Mouse (Mus musculus): ENCODE measurements around the gene Cbx7. TPM values are rescaled to one million over a fixed set of nuclear protein-coding genes. Genes with fewer than 3 reads are reported as not detected.
A peak's percentile ranks its signal among the peaks of the same experiment; 100 is the strongest.

Gene Cbx7
- polyA plus RNA-seq, 1 experiment from 2014 or later: 4.5 TPM

- 72% methylated on average over 2 of the region's 2 CpGs for whole genome bisulfite sequencing
- no peak for TF ChIP-seq CTCF (IDR thresholded peaks at IDR 0.05)
- TF ChIP-seq EP300 (IDR thresholded peaks at IDR 0.05): no peak
- Histone ChIP-seq H3K4me3 (ENCODE audit: low read depth, low read length) (no peak overlapping the region), H3K27ac (ENCODE audit: low read length) (peak overlapping the region; percentile 84; the same call in 1 of the 2 replicates), H3K9ac (replicated peaks; ENCODE audit: low read depth) (no peak overlapping the region), H3K27me3 (replicated peaks; ENCODE audit: insufficient read depth, low read length) (peaks cover 5% of the 10 kb centered on the region; the same call in 1 of the 2 replicates), H3K36me3 (ENCODE audit: insufficient read depth, low read length) (no peaks in the 10 kb centered on the region), H3K9me3 (ENCODE audit: low read length) (no peaks in the 10 kb centered on the region), H3K4me2 (replicated peaks; ENCODE audit: low read depth, low read length) (no peak overlapping the region), H3K4me1 (ENCODE audit: insufficient read depth, low read depth, low read length) (peaks cover 9% of the 10 kb centered on the region)
- no peak for ATAC-seq
- no peak for DNase-seq (ENCODE audit: low spot score)
Measured at GRCm38 (mm10) chr15:79928736-79929135, 42.2 kb downstream of the Cbx7 start.

GRCm38 (mm10) chr15:79928316-79928715, 42.6 kb downstream of the Cbx7 start:
- ATAC-seq (no peak), DNase-seq (ENCODE audit: low spot score) (no peak)
- H3K4me2 ChIP-seq (replicated peaks; ENCODE audit: low read depth, low read length): peak overlapping the region; percentile 65
- peak overlapping the region; percentile 60 for H3K9ac ChIP-seq (replicated peaks; ENCODE audit: low read depth)
- no peak for TF ChIP-seq EP300 (IDR thresholded peaks at IDR 0.05)
- no peak for TF ChIP-seq CTCF (IDR thresholded peaks at IDR 0.05)
- peaks cover 8% of the 10 kb centered on the region; the same call in 1 of the 2 replicates for H3K4me1 ChIP-seq (ENCODE audit: insufficient read depth, low read depth, low read length)
- peak overlapping the region; percentile 84 for H3K27ac ChIP-seq (ENCODE audit: low read length)
- no peaks in the 10 kb centered on the region for H3K9me3 ChIP-seq (ENCODE audit: low read length)
- H3K27me3 ChIP-seq (replicated peaks; ENCODE audit: insufficient read depth, low read length): peaks cover 2% of the 10 kb centered on the region; the same call in 1 of the 2 replicates
- H3K4me3 ChIP-seq (ENCODE audit: low read depth, low read length): peak overlapping the region; percentile 43; the same call in 1 of the 2 replicates
- H3K36me3 ChIP-seq (ENCODE audit: insufficient read depth, low read length): no peaks in the 10 kb centered on the region
- WGBS: 55% methylated on average over 3 of the region's 3 CpGs

GRCm38 (mm10) chr15:79927637-79928122, 43.2 kb downstream of the Cbx7 start:
- Histone ChIP-seq H3K4me1 (ENCODE audit: insufficient read depth, low read depth, low read length) (peaks cover 4% of the 10 kb centered on the region; the same call in 1 of the 2 replicates), H3K4me2 (replicated peaks; ENCODE audit: low read depth, low read length) (peak overlapping the region; percentile 65), H3K9me3 (ENCODE audit: low read length) (no peaks in the 10 kb centered on the region), H3K36me3 (ENCODE audit: insufficient read depth, low read length) (no peaks in the 10 kb centered on the region), H3K27ac (ENCODE audit: low read length) (peak overlapping the region; percentile 84), H3K9ac (replicated peaks; ENCODE audit: low read depth) (peak overlapping the region; percentile 60), H3K4me3 (ENCODE audit: low read depth, low read length) (peak overlapping the region; percentile 43), H3K27me3 (replicated peaks; ENCODE audit: insufficient read depth, low read length) (no peaks in the 10 kb centered on the region; the same call in 1 of the 2 replicates)
- TF ChIP-seq CTCF (IDR thresholded peaks at IDR 0.05) (no peak), EP300 (IDR thresholded peaks at IDR 0.05) (no peak)
- 1% methylated on average over 29 of the region's 29 CpGs for WGBS
- DNase-seq (ENCODE audit: low spot score) (peak; percentile 96), ATAC-seq (peak; percentile 93)

- TF ChIP-seq EP300 (IDR thresholded peaks at IDR 0.05) (no peak), CTCF (IDR thresholded peaks at IDR 0.05) (0 out of 2 replicates have a peak, but pooled peaks have one; percentile 5)
- Histone ChIP-seq H3K4me1 (ENCODE audit: insufficient read depth, low read depth, low read length) (peaks cover 4% of the 10 kb centered on the region; the same call in 1 of the 2 replicates), H3K9me3 (ENCODE audit: low read length) (no peaks in the 10 kb centered on the region), H3K9ac (replicated peaks; ENCODE audit: low read depth) (peak overlapping the region; percentile 34), H3K36me3 (ENCODE audit: insufficient read depth, low read length) (no peaks in the 10 kb centered on the region), H3K4me2 (replicated peaks; ENCODE audit: low read depth, low read length) (peak overlapping the region; percentile 65), H3K27me3 (replicated peaks; ENCODE audit: insufficient read depth, low read length) (no peaks in the 10 kb centered on the region; the same call in 1 of the 2 replicates), H3K27ac (ENCODE audit: low read length) (peak overlapping the region; percentile 78), H3K4me3 (ENCODE audit: low read depth, low read length) (peak overlapping the region; percentile 43; the same call in 1 of the 2 replicates)
- DNase-seq (ENCODE audit: low spot score): no peak
- no peak for ATAC-seq
- 72% methylated on average over 11 of the region's 11 CpGs for WGBS
Measured at GRCm38 (mm10) chr15:79926856-79927416, 44.0 kb downstream of the Cbx7 start.

GRCm38 (mm10) chr15:79919787-79920186, 51.1 kb downstream of the Cbx7 start:
- H3K27me3 ChIP-seq (replicated peaks; ENCODE audit: insufficient read depth, low read length): no peaks in the 10 kb centered on the region
- H3K36me3 ChIP-seq (ENCODE audit: insufficient read depth, low read length): no peaks in the 10 kb centered on the region
- H3K4me1 ChIP-seq (ENCODE audit: insufficient read depth, low read depth, low read length): no peaks in the 10 kb centered on the region
- no peak overlapping the region for H3K9ac ChIP-seq (replicated peaks; ENCODE audit: low read depth)
- TF ChIP-seq CTCF (IDR thresholded peaks at IDR 0.05): peak; percentile 31
- TF ChIP-seq EP300 (IDR thresholded peaks at IDR 0.05): no peak
- H3K4me3 ChIP-seq (ENCODE audit: low read depth, low read length): no peak overlapping the region
- WGBS: 54% methylated on average over 2 of the region's 2 CpGs
- no peak overlapping the region for H3K27ac ChIP-seq (ENCODE audit: low read length)
- DNase-seq (ENCODE audit: low spot score) (no peak), ATAC-seq (no peak)
- no peaks in the 10 kb centered on the region for H3K9me3 ChIP-seq (ENCODE audit: low read length)
- no peak overlapping the region for H3K4me2 ChIP-seq (replicated peaks; ENCODE audit: low read depth, low read length)

DNA sequence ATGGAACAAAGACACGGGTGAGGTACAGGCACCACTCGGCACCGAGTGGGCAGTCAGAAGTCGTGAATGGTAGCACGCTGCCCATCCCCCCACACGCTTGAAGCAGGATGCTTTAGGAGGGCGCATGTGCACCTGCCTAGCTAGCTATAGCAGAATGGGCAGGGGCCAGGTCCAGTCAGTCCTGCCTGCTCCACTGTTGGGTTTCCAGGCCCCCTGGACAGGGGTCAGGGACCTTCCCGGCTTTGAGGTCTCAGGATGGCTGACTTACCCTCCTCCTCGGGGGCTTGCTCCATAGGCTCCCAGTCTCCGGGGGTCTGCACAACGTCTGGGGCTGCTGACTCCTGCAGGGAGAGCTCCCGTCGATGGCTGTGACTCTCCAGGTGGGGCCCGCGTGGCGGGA, 52.4 kb downstream of the Cbx7 start:
- Histone ChIP-seq H3K4me1 (ENCODE audit: insufficient read depth, low read depth, low read length) (no peaks in the 10 kb centered on the region), H3K36me3 (ENCODE audit: insufficient read depth, low read length) (no peaks in the 10 kb centered on the region), H3K4me2 (replicated peaks; ENCODE audit: low read depth, low read length) (no peak overlapping the region), H3K27me3 (replicated peaks; ENCODE audit: insufficient read depth, low read length) (no peaks in the 10 kb centered on the region), H3K9me3 (ENCODE audit: low read length) (no peaks in the 10 kb centered on the region), H3K4me3 (ENCODE audit: low read depth, low read length) (no peak overlapping the region), H3K9ac (replicated peaks; ENCODE audit: low read depth) (no peak overlapping the region), H3K27ac (ENCODE audit: low read length) (no peak overlapping the region)
- 84% methylated on average over 16 of the region's 16 CpGs for WGBS
- TF ChIP-seq CTCF (IDR thresholded peaks at IDR 0.05) (no peak), EP300 (IDR thresholded peaks at IDR 0.05) (no peak)
- DNase-seq (ENCODE audit: low spot score): no peak
- ATAC-seq: no peak

Measured in lung, postnatal 0 days (tissue).